Mouse (Mus musculus): ENCODE measurements around the gene Ccdc58.

DNA sequence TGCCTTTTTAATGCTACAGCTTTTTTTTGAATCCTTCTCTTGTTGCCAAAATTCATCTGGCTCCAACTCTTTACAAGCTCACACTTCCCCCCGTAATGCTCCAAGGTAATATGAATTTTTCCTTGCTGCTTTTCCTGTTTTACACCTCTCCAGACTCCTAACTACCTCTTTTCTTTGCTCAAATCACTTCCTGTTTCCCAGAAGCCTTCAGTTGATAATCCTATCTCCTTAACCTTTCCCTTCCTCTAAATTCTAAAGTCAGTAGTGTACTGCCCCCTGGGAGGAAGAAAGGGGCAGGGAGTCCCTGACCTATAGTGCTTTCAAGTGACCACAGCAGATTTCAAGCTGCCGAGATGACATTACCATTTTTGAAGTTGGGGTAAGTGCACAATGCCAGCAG is 3.8 kb upstream of the Ccdc58 start:
- TF ChIP-seq EP300 (optimal IDR thresholded peaks at IDR 0.05) (no peak), CTCF (IDR thresholded peaks at IDR 0.05; ENCODE audit: low read depth) (0 out of 2 replicates have a peak, but pooled peaks have one; percentile 12)

Data from stomach, postnatal 0 days (tissue).